Mouse (Mus musculus) MN1 (cell line): ENCODE data around the gene Abca8a.

Experiments
- DNase-seq: peaks from one replicate; pipeline ENCODE4 v3.0.0-alpha.2; 2016; ENCODE audit warnings: low spot score

Abca8a gene

DNA sequence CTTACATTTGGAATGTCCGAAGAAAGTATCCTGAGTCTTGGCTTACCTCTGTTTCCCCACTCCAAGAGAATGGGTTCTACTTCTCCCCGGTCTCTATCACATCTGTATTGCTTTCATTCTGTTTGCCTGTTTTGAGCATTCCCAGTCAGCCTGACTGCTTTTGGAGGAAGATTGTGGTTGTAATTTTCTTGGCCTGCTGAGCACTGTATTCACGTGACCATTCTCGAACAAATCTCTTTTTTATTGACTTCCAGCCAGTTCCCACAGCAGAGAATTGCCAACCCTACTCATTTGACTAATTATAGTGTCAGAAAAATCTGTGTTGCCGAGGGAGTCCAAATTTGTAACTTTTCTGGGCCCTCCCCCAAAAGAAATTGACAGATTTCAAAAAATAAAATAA lies at the start of gene Abca8a:
TSS of gene Abca8a (minus strand) at position 121 of the 400 bp plus-strand sequence.
- DNase-seq, result no peak

DNA sequence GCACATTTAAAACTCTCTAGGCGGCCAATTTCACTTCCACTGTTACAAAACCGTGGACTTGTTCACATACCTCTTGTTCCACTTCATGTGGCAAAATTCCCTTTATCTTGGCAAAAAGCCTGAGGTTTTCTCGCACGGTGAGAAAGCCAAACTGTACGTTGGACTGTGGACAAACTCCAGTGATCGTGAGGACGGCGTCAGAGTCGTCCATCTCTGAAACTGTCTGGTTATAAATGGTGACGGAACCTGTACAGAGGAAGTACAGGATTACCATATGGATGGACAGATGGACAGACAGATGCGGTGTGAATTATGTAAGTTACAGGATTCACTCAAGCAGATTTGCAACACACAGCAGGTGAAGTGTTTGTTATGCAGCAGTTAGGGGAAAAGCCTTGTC lies 49.6 kb upstream of the Abca8a start:
- no peak for DNase-seq

DNA sequence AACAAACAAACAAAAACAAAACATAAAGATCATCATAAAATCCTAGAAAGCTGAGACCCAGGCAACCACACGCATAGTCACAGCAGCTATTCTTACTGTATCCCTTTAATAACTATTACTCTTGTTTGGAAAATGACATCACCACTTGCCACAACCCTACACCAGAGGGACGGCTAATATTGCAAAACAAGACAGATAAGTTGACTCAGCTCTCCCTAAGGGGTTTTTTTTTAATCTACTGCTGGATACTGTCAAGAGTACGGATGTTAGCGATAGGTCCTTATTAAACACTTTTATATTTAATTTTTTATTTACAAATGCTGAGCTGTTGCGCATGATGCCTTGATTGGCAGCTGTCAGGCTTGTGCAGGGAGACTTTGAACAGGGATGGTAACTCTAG lies 35.0 kb upstream of the Abca8a start:
- no peak for DNase-seq

GRCm38 (mm10) chr11:110111137-110111536 lies 15.4 kb upstream of the Abca8a start:
- no peak for DNase-seq

DNA sequence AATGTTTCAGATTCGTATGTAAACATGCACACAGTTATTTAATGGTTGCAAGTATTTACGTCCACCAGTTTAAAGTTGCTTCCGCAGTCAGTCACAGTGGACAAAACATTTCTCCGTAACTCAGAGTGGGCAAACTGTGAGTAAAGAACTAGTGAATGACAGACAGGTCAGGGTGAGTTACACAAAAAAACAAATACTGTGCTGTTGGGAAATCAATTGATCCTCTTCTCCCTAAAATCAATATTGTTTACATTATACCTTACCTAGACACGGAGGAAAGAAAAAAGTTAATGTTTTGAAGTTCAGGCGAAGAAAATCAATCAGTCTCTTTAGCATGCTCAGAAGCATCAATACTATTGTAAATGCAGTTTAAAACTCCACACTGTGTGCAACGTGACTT lies 5.7 kb upstream of the Abca8a start:
- DNase-seq, result no peak

DNA sequence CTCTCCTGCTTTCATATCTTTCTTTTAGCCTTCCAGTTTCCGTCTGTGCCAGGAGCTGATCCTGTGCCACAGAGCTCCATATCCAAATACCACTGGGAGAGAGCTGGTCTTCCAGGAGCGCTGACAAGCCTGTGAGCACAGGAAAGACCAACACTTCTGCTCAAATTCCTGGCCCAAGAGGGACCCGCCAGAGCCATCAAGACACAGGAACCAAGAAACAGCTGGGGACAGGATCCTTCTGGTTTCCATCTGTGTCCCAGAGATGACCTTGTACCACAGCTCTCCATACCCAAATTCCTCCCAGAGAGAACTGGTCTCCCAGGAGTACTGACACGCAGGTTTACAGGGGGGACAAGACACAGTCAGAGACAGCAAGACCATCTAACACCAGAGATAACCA lies 3.1 kb upstream of the Abca8a start:
- DNase-seq, result no peak

- DNase-seq, result no peak
Observed at GRCm38 (mm10) chr11:110097465-110097864, 1.7 kb upstream of the Abca8a start.

GRCm38 (mm10) chr11:110094846-110095380 lies 865 bp downstream of the Abca8a start:
- no peak for DNase-seq

GRCm38 (mm10) chr11:110094236-110094635 lies 1.5 kb downstream of the Abca8a start:
- DNase-seq, result no peak

DNA sequence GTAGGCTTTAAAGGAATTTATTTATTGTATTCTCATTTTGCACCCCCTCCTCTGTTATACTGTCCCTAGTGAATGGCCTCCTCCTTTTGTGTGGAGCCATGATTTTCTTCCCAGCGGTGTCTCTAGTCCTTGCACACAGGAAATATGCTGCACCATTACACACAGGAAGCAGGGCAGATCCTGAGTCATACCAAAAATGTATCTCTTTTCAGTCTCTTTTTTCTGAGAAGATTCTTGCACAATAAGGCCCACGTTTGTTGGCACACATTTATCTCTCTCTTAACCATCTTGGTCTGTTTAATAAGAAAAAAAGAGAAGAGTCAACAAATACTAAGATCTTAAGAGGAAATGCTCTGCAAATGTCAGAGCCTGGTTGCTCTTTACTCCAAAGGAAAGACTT lies 4.5 kb downstream of the Abca8a start:
- DNase-seq, result no peak

GRCm38 (mm10) chr11:110072158-110072557 lies 23.6 kb downstream of the Abca8a start:
- DNase-seq, result no peak

DNA sequence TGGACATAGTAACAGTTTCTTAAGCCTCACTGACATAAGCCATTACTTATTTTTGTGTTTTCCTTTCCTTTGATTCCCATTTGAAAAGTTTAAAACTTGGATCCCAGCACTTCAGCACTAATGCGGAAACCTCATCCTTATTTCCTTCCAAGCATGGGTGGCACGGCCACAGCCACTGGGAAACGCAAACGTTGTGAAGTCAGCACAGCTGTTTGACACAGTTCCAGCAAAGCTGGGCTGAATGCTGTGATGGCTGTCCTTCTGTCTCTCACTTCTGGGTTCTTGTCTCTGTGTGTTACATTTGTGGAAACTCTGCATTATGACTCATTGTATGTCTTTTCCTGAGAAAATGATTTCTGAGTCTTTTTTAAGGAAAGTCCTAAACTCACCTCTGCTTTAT lies 34.7 kb downstream of the Abca8a start:
- no peak for DNase-seq

GRCm38 (mm10) chr11:110060127-110060526 lies 35.7 kb downstream of the Abca8a start:
- no peak for DNase-seq

- no peak for DNase-seq
Observed at GRCm38 (mm10) chr11:110053681-110054080, 42.1 kb downstream of the Abca8a start.

DNA sequence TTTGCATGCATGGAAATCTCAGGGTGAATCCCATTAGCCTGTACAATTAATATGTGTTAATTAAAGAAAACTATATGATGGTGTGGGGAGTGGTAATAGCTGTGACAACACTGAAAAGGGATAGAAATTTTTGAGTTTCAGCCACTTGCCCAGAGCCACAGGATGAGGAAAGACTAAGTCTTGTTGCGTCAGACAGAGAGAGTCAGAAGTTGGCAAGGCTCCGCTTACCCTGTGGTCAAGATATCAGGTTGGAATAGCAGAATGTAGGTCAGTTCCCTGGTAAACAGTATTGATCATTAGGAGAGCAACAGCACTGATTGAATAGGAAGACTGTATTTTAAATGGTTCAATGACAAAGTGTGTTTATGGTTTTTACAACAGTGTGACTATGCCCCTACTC lies 58.0 kb downstream of the Abca8a start:
- no peak for DNase-seq

GRCm38 (mm10) chr11:110028913-110029695 lies 66.7 kb downstream of the Abca8a start:
- no peak for DNase-seq

GRCm38 (mm10) chr11:110010836-110011546 lies 84.8 kb downstream of the Abca8a start:
- DNase-seq, result no peak

- peak; percentile 55 for DNase-seq
Observed at GRCm38 (mm10) chr11:109995624-109996023, 100.2 kb downstream of the Abca8a start, which contains the start of gene Abca8b. Gene Abca8b (minus strand): TSS chr11:109995845.

- DNase-seq, result peak; percentile 7
Observed at GRCm38 (mm10) chr11:109995013-109995412, 100.8 kb downstream of the Abca8a start.

- DNase-seq, result no peak
Observed at GRCm38 (mm10) chr11:109994014-109994413, 101.8 kb downstream of the Abca8a start.

GRCm38 (mm10) chr11:109991270-109991669 lies 104.5 kb downstream of the Abca8a start:
- DNase-seq, result no peak

DNA sequence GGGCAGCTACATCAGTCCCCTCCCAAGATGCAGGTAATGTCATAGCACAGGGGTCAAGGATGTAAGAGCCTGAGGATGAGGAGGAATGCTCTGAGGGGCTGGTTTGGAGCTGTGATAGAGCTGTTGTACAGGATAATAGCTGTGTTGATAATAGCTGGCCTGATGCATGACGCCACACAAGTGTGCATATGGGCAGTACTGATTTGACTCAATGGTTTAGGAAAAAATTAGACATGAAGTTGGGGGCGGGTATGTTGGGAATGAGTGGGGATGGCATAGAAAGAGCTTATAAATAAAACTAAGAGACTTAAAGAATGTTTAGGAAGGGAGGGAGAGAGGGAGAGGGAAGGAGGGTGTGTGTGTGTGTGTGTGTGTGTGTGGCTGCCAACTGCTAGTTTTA lies 105.5 kb downstream of the Abca8a start:
- DNase-seq, result no peak

- DNase-seq, result no peak
Observed at GRCm38 (mm10) chr11:109988164-109988563, 107.6 kb downstream of the Abca8a start.
